Mouse (Mus musculus): ENCODE data around the gene BC037034.
A peak's percentile ranks its signal among the peaks of the same experiment; 100 is the strongest.

BC037034 gene

GRCm38 (mm10) chr5:138263260-138264206, at the start of gene BC037034:
TSS of gene BC037034 (minus strand) at chr5:138264033.
- DNase-seq (ENCODE audit: low read depth): peak; percentile 93

GRCm38 (mm10) chr5:138312795-138313194, 49.0 kb upstream of the BC037034 start:
- no peak for DNase-seq (ENCODE audit: low read depth)

- DNase-seq (ENCODE audit: low read depth): no peak
Observed at GRCm38 (mm10) chr5:138299613-138300012, 35.8 kb upstream of the BC037034 start.

GRCm38 (mm10) chr5:138294158-138294557, 30.3 kb upstream of the BC037034 start:
- no peak for DNase-seq (ENCODE audit: low read depth)

- no peak for DNase-seq (ENCODE audit: low read depth)
Observed at GRCm38 (mm10) chr5:138291638-138292037, 27.8 kb upstream of the BC037034 start.

GRCm38 (mm10) chr5:138287861-138288260, 24.0 kb upstream of the BC037034 start:
- no peak for DNase-seq (ENCODE audit: low read depth)

GRCm38 (mm10) chr5:138283540-138283939, 19.7 kb upstream of the BC037034 start:
- no peak for DNase-seq (ENCODE audit: low read depth)

- DNase-seq (ENCODE audit: low read depth): no peak
Observed at GRCm38 (mm10) chr5:138281798-138282197, 18.0 kb upstream of the BC037034 start.

GRCm38 (mm10) chr5:138280829-138281228, 17.0 kb upstream of the BC037034 start:
- no peak for DNase-seq (ENCODE audit: low read depth)

- DNase-seq (ENCODE audit: low read depth): no peak
Observed at GRCm38 (mm10) chr5:138280425-138280768, 16.6 kb upstream of the BC037034 start.

- DNase-seq (ENCODE audit: low read depth): peak; percentile 90
Observed at GRCm38 (mm10) chr5:138279585-138280424, 16.0 kb upstream of the BC037034 start, which contains the start of the genes Gm43720, Gpc2 and Stag3. TSS of gene Gm43720 (minus strand) at chr5:138279958. TSS of gene Gpc2 (minus strand) at chr5:138280005. TSS of gene Stag3 (plus strand) at chr5:138280240.

- DNase-seq (ENCODE audit: low read depth): no peak
Observed at GRCm38 (mm10) chr5:138277994-138278393, 14.2 kb upstream of the BC037034 start.

GRCm38 (mm10) chr5:138275216-138276050, 11.6 kb upstream of the BC037034 start:
- no peak for DNase-seq (ENCODE audit: low read depth)

- DNase-seq (ENCODE audit: low read depth): no peak
Observed at GRCm38 (mm10) chr5:138274186-138274585, 10.4 kb upstream of the BC037034 start.

- no peak for DNase-seq (ENCODE audit: low read depth)
Observed at GRCm38 (mm10) chr5:138272409-138272923, 8.6 kb upstream of the BC037034 start, which contains the start of gene Gal3st4. TSS of gene Gal3st4 (minus strand) at chr5:138272840.

GRCm38 (mm10) chr5:138271232-138271631, 7.4 kb upstream of the BC037034 start:
- no peak for DNase-seq (ENCODE audit: low read depth)

GRCm38 (mm10) chr5:138268980-138269379, 5.1 kb upstream of the BC037034 start:
- no peak for DNase-seq (ENCODE audit: low read depth)

GRCm38 (mm10) chr5:138267114-138267513, 3.3 kb upstream of the BC037034 start:
- DNase-seq (ENCODE audit: low read depth): no peak

- no peak for DNase-seq (ENCODE audit: low read depth)
Observed at GRCm38 (mm10) chr5:138265712-138266111, 1.9 kb upstream of the BC037034 start.

- DNase-seq (ENCODE audit: low read depth): no peak
Observed at GRCm38 (mm10) chr5:138264207-138264578, 360 bp upstream of the BC037034 start.

- DNase-seq (ENCODE audit: low read depth): no peak
Observed at GRCm38 (mm10) chr5:138262582-138263240, 1.1 kb downstream of the BC037034 start.
